Mouse (Mus musculus): ENCODE measurements around the gene Agbl2.

The Agbl2 gene

GRCm38 (mm10) chr2:90875239-90875638 is 92.7 kb downstream of the Agbl2 start:
- no peak for DNase-seq

- DNase-seq: no peak
Observed at GRCm38 (mm10) chr2:90877584-90878259, 95.2 kb downstream of the Agbl2 start.

- no peak for DNase-seq
Observed at GRCm38 (mm10) chr2:90879419-90879818, 96.9 kb downstream of the Agbl2 start.

GRCm38 (mm10) chr2:90880144-90880785 is 97.7 kb downstream of the Agbl2 start:
- no peak for DNase-seq

- DNase-seq: no peak
Observed at GRCm38 (mm10) chr2:90881824-90882223, 99.3 kb downstream of the Agbl2 start.
